Mouse (Mus musculus) large intestine, adult 2 months (tissue): ENCODE measurements around the gene Ackr4. TPM values are rescaled to one million over a fixed set of nuclear protein-coding genes. Genes with fewer than 3 reads are reported as not detected.

ENCODE experiments used
- DNase-seq: peaks from one replicate; pipeline ENCODE4 v3.0.0-alpha.2; 2012; ENCODE audit warnings: low read depth, low spot score
- WGBS: fragments of 180-500 bp; shearing (Covaris S2); methylation state at CpG from one replicate; pipeline ENCODE4 v1.1.7; 2018; 5-methylcytosine and 5-hydroxymethylcytosine counted together
- polyA plus RNA-seq: library from polyadenylated mRNA; depleted of rRNA; stranded (reverse); fragments of >200 nt; gene quantifications from 2 replicates; pipeline ENCODE4 v1.2.3, GENCODE M21; 2012

Gene Ackr4
- polyA plus RNA-seq, 1 experiment, result 8.1 TPM

GRCm38 (mm10) chr9:104108571-104109143 lies 18.1 kb downstream of the Ackr4 start:
- no peak for DNase-seq
- WGBS, result 79% methylated on average over 2 of the region's 2 CpGs

- no peak for DNase-seq
- 52% methylated on average over 6 of the region's 6 CpGs for WGBS
Observed at GRCm38 (mm10) chr9:104107482-104107881, 19.3 kb downstream of the Ackr4 start.

GRCm38 (mm10) chr9:104106930-104107329 lies 19.8 kb downstream of the Ackr4 start:
- no peak for DNase-seq
- 73% methylated on average over 9 of the region's 9 CpGs for WGBS

GRCm38 (mm10) chr9:104104986-104105385 lies 21.7 kb downstream of the Ackr4 start:
- no peak for DNase-seq
- WGBS, result 91% methylated on average over 2 of the region's 2 CpGs

- WGBS, result 69% methylated on average over 2 of the region's 2 CpGs
- DNase-seq, result no peak
Observed at GRCm38 (mm10) chr9:104102901-104103300, 23.8 kb downstream of the Ackr4 start.

GRCm38 (mm10) chr9:104102301-104102700 lies 24.4 kb downstream of the Ackr4 start:
- 51% methylated on average over 6 of the region's 6 CpGs for WGBS

GRCm38 (mm10) chr9:104101458-104101857 lies 25.3 kb downstream of the Ackr4 start:
- DNase-seq, result no peak
- 69% methylated on average over 3 of the region's 3 CpGs for WGBS

More at GRCm38 (mm10) chr9:104102301-104102700, 24.4 kb downstream of the Ackr4 start:
- no peak for DNase-seq

- WGBS, result 63% methylated on average over 7 of the region's 7 CpGs
- DNase-seq, result no peak
Observed at GRCm38 (mm10) chr9:104100822-104101221, 25.9 kb downstream of the Ackr4 start.

- 90% methylated on average over 11 of the region's 11 CpGs for WGBS
Observed at GRCm38 (mm10) chr9:104099060-104099459, 27.7 kb downstream of the Ackr4 start.

GRCm38 (mm10) chr9:104098256-104098655 lies 28.5 kb downstream of the Ackr4 start:
- no peak for DNase-seq
- WGBS, result 50% methylated on average over 5 of the region's 5 CpGs

More at GRCm38 (mm10) chr9:104099060-104099459, 27.7 kb downstream of the Ackr4 start:
- no peak for DNase-seq

- no peak for DNase-seq
- WGBS, result 97% methylated on average over 5 of the region's 5 CpGs
Observed at GRCm38 (mm10) chr9:104092945-104093344, 33.8 kb downstream of the Ackr4 start.

- 48% methylated on average over 8 of the region's 8 CpGs for WGBS
- no peak for DNase-seq
Observed at GRCm38 (mm10) chr9:104088555-104088954, 38.2 kb downstream of the Ackr4 start.

- no peak for DNase-seq
- WGBS, result 71% methylated on average over 4 of the region's 4 CpGs
Observed at GRCm38 (mm10) chr9:104085730-104086429, 40.9 kb downstream of the Ackr4 start.

- DNase-seq, result no peak
- 67% methylated on average over 3 of the region's 3 CpGs for WGBS
Observed at GRCm38 (mm10) chr9:104080038-104080437, 46.7 kb downstream of the Ackr4 start.

- WGBS, result 44% methylated on average over 5 of the region's 5 CpGs
- DNase-seq, result no peak
Observed at GRCm38 (mm10) chr9:104079379-104079778, 47.4 kb downstream of the Ackr4 start.

GRCm38 (mm10) chr9:104078780-104079179 lies 48.0 kb downstream of the Ackr4 start:
- 86% methylated on average over 1 of the region's 1 CpGs for WGBS
- DNase-seq, result no peak

GRCm38 (mm10) chr9:104075808-104076207 lies 50.9 kb downstream of the Ackr4 start:
- DNase-seq, result no peak
- WGBS, result 79% methylated on average over 2 of the region's 2 CpGs

- 57% methylated on average over 8 of the region's 8 CpGs for WGBS
- no peak for DNase-seq
Observed at GRCm38 (mm10) chr9:104070863-104071604, 55.7 kb downstream of the Ackr4 start.

- WGBS, result 72% methylated on average over 4 of the region's 4 CpGs
- no peak for DNase-seq
Observed at GRCm38 (mm10) chr9:104070241-104070640, 56.5 kb downstream of the Ackr4 start.

GRCm38 (mm10) chr9:104064571-104064970 lies 62.2 kb downstream of the Ackr4 start:
- DNase-seq, result no peak
- WGBS, result 6% methylated on average over 1 of the region's 1 CpGs
